Mouse (Mus musculus) embryonic stem cell, embryonic (primary cell): Measurements from ENCODE around the gene Col6a1.
"Not testable (repeated sequence)": the region's sequence is repeated elsewhere in the genome, so short reads cannot be mapped to it uniquely, and the experiment has no call there.

Experiments used
- CTCF ChIA-PET, 4 experiments: fragments of 300-600 bp in 2 of 4; fragments of 350-600 bp in 2 of 4; sonication (Branson Sonifier 250); formaldehyde crosslinking; loops; one replicate each; lab custom pipeline; 2022; ENCODE audit warnings: inconsistent platforms in 2 of 4; lab: Charles Lee
- POLR2A ChIA-PET, 4 experiments: fragments of 300-600 bp in 2 of 4; fragments of 350-600 bp in 2 of 4; sonication (Branson Sonifier 250); formaldehyde crosslinking; loops; one replicate each; lab custom pipeline; 2022; ENCODE audit warnings: antibody characterized with exemption in 4 of 4, inconsistent platforms in 1 of 4; lab: Charles Lee

Col6a1 gene

DNA sequence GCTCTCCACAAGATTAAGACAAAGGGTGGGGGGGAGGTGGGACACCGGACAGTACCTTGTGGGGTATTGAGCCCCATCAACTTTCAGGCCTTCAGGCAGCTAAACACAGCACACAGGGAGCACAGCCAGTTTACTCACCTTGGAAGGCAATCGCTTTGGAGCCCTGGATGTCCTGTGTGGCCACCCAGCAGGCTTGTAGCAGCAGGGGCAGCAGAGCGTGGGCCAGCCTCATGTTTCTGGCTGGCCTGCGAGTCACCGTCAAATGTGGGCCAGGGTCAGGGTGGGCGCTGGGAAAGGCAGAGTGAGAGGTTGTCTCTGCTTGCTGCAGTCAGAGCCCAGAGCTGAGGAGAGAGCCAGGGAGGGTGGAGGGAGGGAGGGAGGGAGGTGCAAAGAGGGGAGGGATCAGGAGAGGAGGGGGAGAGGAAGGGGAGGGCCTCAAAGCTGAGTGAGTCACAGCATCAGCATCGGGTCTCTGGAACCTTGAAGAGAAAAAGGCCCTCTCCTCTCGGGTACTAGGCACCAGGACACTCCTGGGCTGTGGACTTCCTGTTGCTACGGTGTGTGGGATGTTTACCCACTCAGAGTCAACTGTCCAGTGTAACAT is at the start of gene Col6a1:
Col6a1 (minus strand) TSS at position 487 of the 604 bp plus-strand sequence.
- ChIA-PET POLR2A (interaction anchor here in 1 of 4 experiments (0.6 to 2.9 kb wide), 3 partner anchors 13 to 334 kb away, joined by 3 to 11 read pairs (median 4); no protein-coding TSS in a partner anchor), CTCF (interaction anchor here in 2 of 4 experiments (0.6 to 1.2 kb wide), 5 partner anchors 11 to 608 kb away, joined by 3 to 4 read pairs (median 3); no protein-coding TSS in a partner anchor)

DNA sequence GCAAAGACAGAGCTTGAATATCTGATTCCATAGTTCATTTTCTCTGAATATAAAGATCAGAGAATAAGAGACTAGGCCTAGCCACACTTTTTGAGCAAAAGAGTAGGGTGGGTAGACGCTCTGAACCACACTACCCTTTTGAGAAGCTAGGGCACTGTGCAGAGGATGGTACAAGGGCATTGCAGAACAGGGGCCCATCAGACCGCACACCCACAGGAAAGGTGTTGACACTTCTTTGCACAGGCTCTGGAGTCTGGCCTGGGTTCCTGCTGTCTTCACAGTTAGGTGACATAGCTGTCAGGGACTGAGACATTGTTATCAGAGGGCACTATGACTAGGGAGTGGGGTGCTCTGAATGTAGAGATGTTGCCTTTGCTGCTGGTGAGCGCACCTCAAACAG is 45.7 kb upstream of the Col6a1 start:
- ChIA-PET POLR2A (interaction anchor here in 2 of 4 experiments (0.5 to 1.2 kb wide), 4 partner anchors 9 to 93 kb away, joined by 3 to 5 read pairs (median 3); no protein-coding TSS in a partner anchor), CTCF (no interaction called here)

DNA sequence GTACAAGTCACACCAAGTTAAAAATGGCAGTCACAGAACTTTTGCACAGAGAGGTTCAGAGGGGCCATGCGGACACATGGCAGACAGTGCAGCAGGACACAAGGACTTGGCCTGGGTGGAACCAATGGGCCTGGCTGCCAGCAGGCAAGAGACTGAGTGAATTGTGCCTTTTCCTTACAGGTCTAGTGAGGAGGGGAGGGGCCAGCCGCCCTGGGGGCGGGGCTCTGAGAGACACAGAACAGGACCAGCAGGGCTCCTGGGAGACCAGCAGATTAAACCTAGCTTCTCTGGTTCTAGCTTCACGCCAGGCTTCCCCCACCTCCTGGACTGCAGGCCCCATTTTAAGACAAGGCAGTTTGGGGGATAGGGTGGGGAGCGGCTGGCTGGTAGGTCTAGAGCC is 45.1 kb upstream of the Col6a1 start:
- POLR2A ChIA-PET = interaction anchor here in 3 of 4 experiments (0.6 to 1.6 kb wide), 8 partner anchors 8 to 1803 kb away, joined by 3 to 7 read pairs (median 3); no protein-coding TSS in a partner anchor
- CTCF ChIA-PET = interaction anchor here in 3 of 4 experiments (1.2 to 1.3 kb wide), 3 partner anchors 13 to 148 kb away, joined by 3 read pairs; partner anchors contain the start of gene Col6a2 (in 1 of the 3)

DNA sequence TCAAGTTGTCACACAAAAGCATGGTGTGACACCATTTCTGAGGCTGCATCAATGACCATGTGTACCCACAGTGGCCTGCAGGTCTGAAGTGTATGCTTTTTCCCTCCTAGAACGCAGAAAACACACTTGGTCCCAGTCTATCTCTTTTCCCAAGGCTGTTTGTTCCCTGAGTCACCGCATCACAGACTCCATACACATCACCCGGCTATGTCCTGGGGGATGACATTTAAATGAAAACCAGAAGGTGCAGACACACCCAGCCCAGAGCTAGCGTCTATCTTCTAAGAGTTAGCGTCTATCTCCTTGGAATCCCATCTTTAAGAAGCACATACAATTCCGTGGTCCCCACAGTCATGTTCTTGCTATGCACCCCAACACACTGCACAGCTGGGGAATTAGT is 43.6 kb upstream of the Col6a1 start:
- ChIA-PET POLR2A (interaction anchor here in 1 of 4 experiments (1.2 to 1.6 kb wide), 2 partner anchors 9 to 41 kb away, joined by 3 read pairs; no protein-coding TSS in a partner anchor), CTCF (no interaction called here)

DNA sequence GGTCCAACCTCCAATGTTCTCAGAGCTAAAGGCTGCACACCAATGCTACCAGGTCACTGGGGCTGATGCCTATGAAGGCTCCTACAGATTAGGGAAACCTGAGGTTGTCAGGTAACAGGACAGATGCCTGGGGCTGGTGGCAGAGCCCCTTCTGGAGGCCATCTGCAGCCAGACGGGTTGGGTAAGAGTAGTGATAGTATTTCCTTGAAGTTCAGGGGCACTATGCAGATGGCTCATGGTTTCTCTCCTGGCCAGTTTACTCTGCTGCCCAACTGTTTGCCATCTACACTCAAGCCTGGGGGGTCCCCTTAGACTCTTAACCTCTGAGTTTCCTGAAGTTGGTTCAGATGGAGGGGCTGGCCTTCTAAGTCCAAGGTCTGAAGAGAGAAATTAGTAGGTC is 40.2 kb upstream of the Col6a1 start:
- ChIA-PET CTCF (interaction anchor here in 1 of 4 experiments (0.5 kb wide), 1 partner anchor 143 kb away, joined by 4 read pairs; the partner anchor contains the start of gene Col6a2), POLR2A (no interaction called here)

DNA sequence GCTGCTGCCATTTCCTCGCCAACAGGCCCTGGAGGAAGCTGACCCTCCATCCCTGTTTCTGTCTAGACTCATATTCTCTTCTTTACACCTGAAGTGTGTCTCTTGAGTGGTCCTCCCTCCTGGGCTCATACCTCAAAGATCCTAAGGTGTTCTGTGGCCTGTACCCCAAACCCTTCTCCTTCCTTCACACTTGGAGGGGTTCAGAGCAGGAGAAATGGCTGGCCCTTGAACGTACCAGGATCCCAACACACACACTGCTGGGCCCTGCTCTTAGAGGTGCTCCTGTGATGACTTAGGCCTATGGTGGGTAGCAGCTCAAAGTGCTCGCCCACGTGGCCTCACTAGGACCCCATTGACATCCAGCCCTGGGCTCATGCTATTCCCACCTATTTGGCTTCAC is 39.0 kb upstream of the Col6a1 start:
- ChIA-PET CTCF (no interaction called here), POLR2A (interaction anchor here in 1 of 4 experiments (0.6 kb wide), 1 partner anchor 12 kb away, joined by 3 read pairs; no protein-coding TSS in a partner anchor)

DNA sequence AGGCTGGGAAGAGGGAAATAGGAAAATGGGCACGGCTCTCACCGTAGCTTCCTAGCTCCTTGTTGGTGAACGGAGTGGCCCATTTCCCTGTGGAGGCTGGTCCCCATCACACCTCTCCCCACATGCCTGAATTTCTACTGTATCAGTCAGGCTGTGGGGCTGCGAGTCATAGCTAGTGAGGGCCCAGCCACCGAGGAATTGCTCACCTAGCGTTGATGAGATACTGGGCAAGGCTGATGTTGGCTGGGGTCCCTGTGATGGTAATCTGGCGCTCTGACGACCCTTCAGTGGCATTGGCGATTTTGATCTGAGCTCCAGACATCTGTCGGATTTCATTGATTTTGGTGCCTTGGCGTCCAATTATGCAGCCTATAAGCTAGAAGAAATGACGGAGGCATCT is 37.0 kb upstream of the Col6a1 start:
- POLR2A ChIA-PET = interaction anchor here in 2 of 4 experiments (0.7 to 1.6 kb wide), 5 partner anchors 8 to 81 kb away, joined by 3 to 5 read pairs (median 3); no protein-coding TSS in a partner anchor
- CTCF ChIA-PET = interaction anchor here in 2 of 4 experiments (0.6 to 0.7 kb wide), 2 partner anchors 213 to 417 kb away, joined by 3 to 4 read pairs; no protein-coding TSS in a partner anchor

DNA sequence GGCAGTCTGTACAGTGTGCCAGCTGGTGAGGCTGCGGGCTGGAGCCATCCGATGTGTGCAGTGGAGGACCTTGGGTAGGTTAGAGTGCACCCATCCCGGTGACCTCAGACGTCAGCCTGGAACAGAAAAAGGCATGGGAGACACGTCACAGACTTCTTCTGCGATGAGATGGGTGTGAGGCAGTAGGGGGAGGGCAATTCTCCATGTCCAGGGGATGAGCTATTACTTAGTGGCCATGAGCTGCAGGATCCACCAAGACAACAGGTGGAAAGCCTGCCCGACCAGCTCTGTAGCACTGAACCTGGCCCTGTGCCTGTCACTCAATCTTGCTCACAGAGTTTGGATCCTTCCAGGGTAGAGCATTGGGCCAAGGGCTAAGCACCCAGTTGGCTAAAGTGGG is 36.4 kb upstream of the Col6a1 start:
- CTCF ChIA-PET = no interaction called here
- POLR2A ChIA-PET = interaction anchor here in 2 of 4 experiments (0.7 to 1.6 kb wide), 4 partner anchors 9 to 22 kb away, joined by 3 to 5 read pairs (median 4); no protein-coding TSS in a partner anchor

DNA sequence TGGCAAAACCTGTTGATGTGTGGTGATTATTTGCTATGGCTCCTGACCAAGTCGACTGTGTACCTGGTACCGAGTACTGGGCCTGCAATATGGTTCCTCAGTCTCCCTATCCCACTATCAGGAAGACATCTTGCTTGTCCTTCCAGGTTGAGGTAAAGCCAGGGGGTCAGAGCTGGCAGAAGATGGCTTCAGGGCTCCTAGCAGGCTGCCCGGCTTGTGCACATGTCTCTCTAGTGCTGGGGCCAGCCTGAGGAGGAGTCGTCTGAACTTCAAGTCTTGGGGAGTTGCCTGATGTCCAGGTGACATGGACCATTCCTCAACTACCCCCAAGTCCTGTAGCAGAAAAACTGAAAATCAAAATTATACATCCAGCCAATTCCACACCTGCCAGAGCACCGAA is 33.9 kb upstream of the Col6a1 start:
- CTCF ChIA-PET = no interaction called here
- POLR2A ChIA-PET = no interaction called here

DNA sequence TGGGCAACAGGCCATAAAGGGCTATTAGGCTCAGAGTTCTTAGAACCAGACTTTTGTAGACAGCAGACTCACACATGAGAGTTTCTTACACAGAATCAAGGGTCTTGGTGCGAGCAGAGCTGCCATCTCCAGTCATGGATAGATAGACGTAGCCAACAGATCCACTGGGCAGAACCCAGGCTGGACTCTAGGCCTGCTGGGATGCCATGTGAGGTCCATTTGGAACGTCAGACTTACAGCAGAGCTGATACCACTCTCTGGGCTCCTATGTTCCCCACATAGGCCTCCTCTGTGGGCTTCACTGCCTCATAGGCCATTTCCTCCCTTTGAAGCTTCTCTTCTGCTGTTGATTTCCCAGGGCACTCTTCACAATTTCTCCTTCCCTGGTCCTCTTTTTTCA is 27.7 kb upstream of the Col6a1 start:
- CTCF ChIA-PET = interaction anchor here in 1 of 4 experiments (0.7 kb wide), 1 partner anchor 23 kb away, joined by 12 read pairs; no protein-coding TSS in a partner anchor
- POLR2A ChIA-PET = interaction anchor here in 1 of 4 experiments (1.6 kb wide), 1 partner anchor 9 kb away, joined by 3 read pairs; no protein-coding TSS in a partner anchor

DNA sequence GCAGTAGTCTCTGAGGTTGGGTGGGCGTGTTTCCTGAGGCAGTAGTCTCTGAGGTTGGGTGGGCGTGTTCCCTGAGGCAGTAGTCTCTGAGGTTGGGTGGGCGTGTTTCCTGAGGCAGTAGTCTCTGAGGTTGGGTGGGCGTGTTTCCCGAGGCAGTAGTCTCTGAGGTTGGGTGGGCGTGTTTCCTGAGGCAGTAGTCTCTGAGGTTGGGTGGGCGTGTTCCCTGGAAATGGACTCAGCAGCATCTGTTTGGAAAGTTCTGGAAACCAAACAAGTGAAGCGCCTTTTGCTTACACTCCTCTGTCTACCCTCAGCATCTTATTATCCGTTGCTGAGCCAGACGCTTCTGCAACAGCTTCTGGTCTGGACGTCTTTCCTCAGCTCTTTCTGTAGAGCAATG is 18.3 kb upstream of the Col6a1 start:
- CTCF ChIA-PET = interaction anchor here in 1 of 4 experiments (0.6 to 1.4 kb wide), 2 partner anchors 9 to 779 kb away, joined by 3 to 4 read pairs; no protein-coding TSS in a partner anchor
- POLR2A ChIA-PET = not testable (repeated sequence)

DNA sequence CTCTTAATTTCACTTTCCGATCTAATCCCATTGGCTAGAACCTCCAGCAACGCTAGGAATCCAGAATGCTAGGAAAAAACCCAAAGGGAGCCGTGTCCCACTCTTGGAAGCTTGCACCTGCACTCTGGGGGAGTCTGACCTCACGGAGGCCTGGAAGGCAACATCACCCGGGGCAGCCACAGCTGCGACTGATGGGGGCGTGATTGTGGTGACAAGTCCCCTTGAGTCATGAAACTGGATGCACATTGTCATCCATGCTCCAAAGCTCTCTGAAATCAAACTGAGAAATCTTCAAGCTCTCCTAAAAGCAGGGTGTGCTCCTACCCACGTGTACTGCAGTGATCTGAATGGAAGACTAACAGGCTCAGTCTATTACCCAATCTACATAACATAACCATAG is 10.8 kb upstream of the Col6a1 start:
- ChIA-PET POLR2A (interaction anchor here in 1 of 4 experiments (0.6 kb wide), 1 partner anchor 445 kb away, joined by 3 read pairs; no protein-coding TSS in a partner anchor), CTCF (interaction anchor here in 2 of 4 experiments (1.2 to 1.6 kb wide), 2 partner anchors 8 kb away, joined by 4 to 5 read pairs; no protein-coding TSS in a partner anchor)

DNA sequence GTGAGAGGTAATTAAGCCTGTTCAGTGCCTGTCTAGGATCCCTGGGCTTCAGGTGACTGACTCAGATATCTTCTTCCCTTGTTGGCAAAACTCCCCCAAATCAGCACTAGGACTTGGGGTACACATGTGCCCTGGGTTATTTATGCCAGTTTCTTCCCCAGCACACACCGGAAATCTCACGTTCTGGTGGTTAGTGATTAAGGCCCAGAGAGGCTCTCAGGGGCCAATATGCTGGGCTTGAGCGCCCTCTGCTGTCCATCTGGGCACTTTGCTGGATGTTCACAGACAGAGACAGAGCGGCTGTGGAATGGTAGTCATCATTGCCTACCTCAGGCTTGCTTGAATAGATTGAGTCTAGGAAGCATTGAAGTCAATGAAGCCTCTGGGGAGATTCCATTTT is 9.0 kb upstream of the Col6a1 start:
- POLR2A ChIA-PET = no interaction called here
- CTCF ChIA-PET = interaction anchor here in 2 of 4 experiments (0.5 to 1.6 kb wide), 8 partner anchors 9 to 286 kb away, joined by 3 to 11 read pairs (median 4); no protein-coding TSS in a partner anchor

DNA sequence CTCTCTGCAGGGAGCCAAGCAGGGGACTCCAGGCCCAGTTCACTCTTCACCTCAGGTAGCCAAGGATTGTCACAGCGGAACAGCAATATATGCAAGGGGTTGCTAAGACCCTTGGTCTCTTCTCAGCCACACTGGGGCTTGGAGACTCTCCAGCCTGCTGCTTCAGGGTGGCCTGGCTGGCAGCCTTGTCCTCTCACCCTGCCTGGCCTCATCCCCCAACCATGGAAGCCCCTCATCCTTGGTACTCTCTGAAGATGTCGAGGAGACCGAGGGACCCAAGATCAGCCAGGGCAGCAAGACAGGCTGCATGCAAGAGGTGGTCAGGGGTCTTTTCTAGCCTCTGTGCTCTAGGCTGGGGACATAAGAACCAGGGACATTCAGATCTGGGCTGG is 7.7 kb upstream of the Col6a1 start:
- POLR2A ChIA-PET = interaction anchor here in 2 of 4 experiments (0.8 to 1.4 kb wide), 4 partner anchors 10 to 388 kb away, joined by 3 to 6 read pairs (median 4); partner anchors contain the start of gene Dip2a (in 1 of the 2)
- CTCF ChIA-PET = interaction anchor here (0.6 to 2.8 kb wide), 22 partner anchors 9 to 1665 kb away, joined by 3 to 14 read pairs (median 4); partner anchors contain the start of gene Col6a2 (in 2 of the 4)

DNA sequence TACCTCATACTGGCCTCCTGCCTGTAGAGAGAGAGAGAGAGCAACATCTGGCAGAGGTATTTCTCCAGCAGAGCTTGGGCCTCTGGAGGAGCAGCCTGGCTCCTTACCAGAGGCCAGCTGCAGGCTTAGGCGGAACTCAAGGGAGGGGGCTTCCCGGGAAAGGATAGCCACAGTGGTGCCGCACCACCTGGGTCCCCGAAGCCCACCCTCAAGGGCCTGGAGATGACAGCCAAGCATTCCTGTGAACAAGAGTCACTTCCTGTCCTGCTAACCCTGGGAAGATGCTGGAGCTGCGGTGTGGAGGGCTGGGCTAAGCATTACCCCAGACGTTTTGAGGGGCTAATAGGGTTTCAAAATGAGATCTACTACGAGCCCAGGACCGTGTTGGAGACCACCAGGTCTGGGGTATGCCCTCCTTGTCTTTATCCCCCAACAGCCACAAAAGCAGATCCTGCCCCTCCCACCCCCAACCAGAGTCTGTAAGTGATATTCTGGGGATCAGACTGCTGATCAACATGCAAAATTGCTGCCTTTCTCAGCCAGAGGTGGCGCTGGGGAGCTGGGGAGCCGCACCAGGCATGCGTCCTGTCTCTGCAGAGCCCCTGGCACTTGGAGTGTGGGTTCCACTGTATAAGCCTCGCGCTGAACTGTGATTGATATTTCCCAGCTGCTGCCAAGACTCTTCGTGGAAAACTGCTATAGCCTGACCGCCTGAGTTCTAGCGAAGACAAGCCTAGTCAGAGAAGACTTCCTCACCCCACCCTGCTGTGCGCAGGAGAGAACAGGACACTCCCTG is 7.1 kb upstream of the Col6a1 start:
- POLR2A ChIA-PET = interaction anchor here in 2 of 4 experiments (0.7 to 1.6 kb wide), 7 partner anchors 9 to 388 kb away, joined by 3 to 6 read pairs (median 3); partner anchors contain the start of genes Col6a2 (in 1 of the 2) and Dip2a (in 1 of the 2)
- CTCF ChIA-PET = interaction anchor here (0.5 to 2.8 kb wide), 27 partner anchors 9 to 1666 kb away, joined by 3 to 14 read pairs (median 4); partner anchors contain the start of gene Col6a2 (in 2 of the 4)

DNA sequence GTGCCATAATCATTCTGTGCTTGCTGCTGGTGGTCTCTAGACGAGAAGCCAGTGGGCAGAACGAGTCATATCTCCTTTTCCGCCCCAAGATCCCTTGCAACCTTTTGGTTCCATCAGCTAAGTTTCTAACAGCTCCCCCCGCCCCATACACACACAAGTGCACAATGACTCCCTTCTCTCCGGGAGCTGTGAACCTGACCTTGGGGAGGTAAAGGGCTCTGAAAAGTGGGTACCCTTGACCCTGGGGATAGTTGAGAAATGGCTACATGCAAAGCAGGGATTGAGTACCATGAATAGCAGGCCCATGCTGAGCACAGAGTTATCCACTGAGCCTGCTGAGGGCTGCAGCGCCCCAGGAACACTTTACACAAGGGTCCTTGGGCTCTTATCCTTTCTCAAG is 6.4 kb upstream of the Col6a1 start:
- POLR2A ChIA-PET = interaction anchor here in 3 of 4 experiments (0.8 to 1.6 kb wide), 4 partner anchors 9 to 292 kb away, joined by 3 to 4 read pairs (median 4); partner anchors contain the start of genes AC141477.1 (in 1 of the 3) and Col6a2 (in 1 of the 3)
- CTCF ChIA-PET = interaction anchor here in 3 of 4 experiments (0.5 to 2.8 kb wide), 13 partner anchors 8 to 340 kb away, joined by 3 to 14 read pairs (median 4); partner anchors contain the start of gene Col6a2 (in 2 of the 3)

DNA sequence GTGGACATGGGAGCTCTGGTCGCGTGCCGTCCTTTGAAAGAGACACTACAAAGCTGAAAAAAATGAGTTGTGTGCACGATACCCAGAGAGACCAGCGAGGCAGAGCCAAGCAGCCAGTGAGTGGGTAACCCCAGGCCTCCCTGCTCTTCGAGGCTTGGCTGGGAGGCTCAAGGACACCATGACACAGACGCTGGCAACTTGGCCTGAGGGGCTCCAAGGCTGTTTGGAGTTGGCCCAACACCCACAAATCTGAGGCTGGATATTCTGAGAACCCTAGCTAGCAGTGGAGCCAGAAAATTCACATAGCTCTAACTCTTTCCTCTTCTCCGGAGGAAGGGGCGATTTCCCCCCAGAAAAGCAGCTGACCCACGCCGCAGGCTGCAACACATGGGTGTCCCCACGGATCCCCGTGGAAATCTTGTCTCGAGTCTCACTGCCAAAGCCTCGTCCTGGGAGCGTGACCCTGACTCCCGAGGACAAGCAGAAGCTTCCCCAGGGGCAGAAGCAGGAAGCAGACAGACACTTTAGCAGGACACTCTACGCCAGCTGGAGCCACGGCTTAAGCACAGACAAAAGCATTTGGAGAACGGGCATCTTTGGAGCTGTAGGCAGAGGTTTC is 5.8 kb upstream of the Col6a1 start:
- CTCF ChIA-PET = interaction anchor here in 3 of 4 experiments (0.6 to 2.8 kb wide), 5 partner anchors 108 to 240 kb away, joined by 3 to 14 read pairs (median 3); partner anchors contain the start of gene Col6a2 (in 2 of the 3)
- POLR2A ChIA-PET = interaction anchor here in 2 of 4 experiments (0.8 to 1.6 kb wide), 5 partner anchors 9 to 291 kb away, joined by 3 to 4 read pairs (median 3); partner anchors contain the start of genes AC141477.1 (in 1 of the 2) and Col6a2 (in 1 of the 2)
